Mouse (Mus musculus) forebrain, embryonic 16.5 days (tissue): ENCODE measurements around the gene Ralgapa2. TPM values are rescaled to one million over a fixed set of nuclear protein-coding genes. Genes with fewer than 3 reads are reported as not detected.

ENCODE experiments used
- ATAC-seq: fragments of 200-750 bp; cut with Nextera tagmentation; 2 replicates; pipeline ENCODE4 v1.8.0; 2017; ENCODE audit warnings: mild to moderate bottlenecking, moderate library complexity
- H3K27ac ChIP-seq: fragments of 300-500 bp; sonication (generic); 2 replicates; pipeline ENCODE4 v1.5.1; 2014; ENCODE audit warnings: low read length, control low read depth
- H3K27me3 ChIP-seq: fragments of 300-500 bp; sonication (generic); replicated peaks from 2 replicates; pipeline ENCODE4 v1.6.1; 2014; ENCODE audit warnings: low read length; ENCODE audit not compliant: control insufficient read depth, insufficient read depth
- H3K36me3 ChIP-seq: fragments of 300-500 bp; sonication (generic); 2 replicates; pipeline ENCODE4 v1.6.1; 2014; ENCODE audit not compliant: control insufficient read depth, insufficient read depth
- H3K4me1 ChIP-seq: fragments of 300-500 bp; sonication (generic); replicated peaks from 2 replicates; pipeline ENCODE4 v1.6.1; 2014; ENCODE audit warnings: low read length; ENCODE audit not compliant: control insufficient read depth, insufficient read depth
- H3K4me2 ChIP-seq: fragments of 300-500 bp; sonication (generic); 2 replicates; pipeline ENCODE4 v1.6.1; 2014; ENCODE audit warnings: mild to moderate bottlenecking, low read length, control low read depth
- H3K4me3 ChIP-seq: fragments of 300-500 bp; sonication (generic); replicated peaks from 2 replicates; pipeline ENCODE4 v1.5.1; 2014; ENCODE audit warnings: mild to moderate bottlenecking, low read length, control low read depth
- H3K9ac ChIP-seq: fragments of 300-500 bp; sonication (generic); replicated peaks from 2 replicates; pipeline ENCODE4 v1.6.1; 2014; ENCODE audit warnings: low read depth, low read length, control low read depth
- H3K9me3 ChIP-seq: fragments of 300-500 bp; sonication (generic); 2 replicates; pipeline ENCODE4 v1.6.1; 2016; ENCODE audit warnings: low read length; ENCODE audit not compliant: control insufficient read depth
- WGBS: fragments of 180-500 bp; shearing (Covaris S2); extraction: QIAGEN DNeasy Blood & Tissue Kit; methylation state at CpG from one replicate; pipeline ENCODE4 v1.1.7; 2014; 5-methylcytosine and 5-hydroxymethylcytosine counted together
- polyA plus RNA-seq: library from polyadenylated mRNA; unstranded; fragments of >200 nt; fragmentation: Nextera tagmentation; extraction: Ambion mirVana; gene quantifications from 2 replicates; pipeline ENCODE4 v1.2.1, GENCODE M21; 2015

Gene Ralgapa2
- polyA plus RNA-seq, 1 experiment from 2014 or later, result 14.0 TPM

GRCm38 (mm10) chr2:146257609-146258008 is 254.5 kb downstream of the Ralgapa2 start:
- ATAC-seq, result no peak
- no peak overlapping the region for H3K4me2 ChIP-seq
- no peaks in the 10 kb centered on the region for H3K36me3 ChIP-seq
- no peaks in the 10 kb centered on the region for H3K9me3 ChIP-seq
- 0 out of 2 replicates have a peak overlapping the region, but pooled peaks have one; percentile 46 for H3K27ac ChIP-seq
- H3K27me3 ChIP-seq, result no peaks in the 10 kb centered on the region
- no peak overlapping the region for H3K4me3 ChIP-seq
- no peak overlapping the region for H3K9ac ChIP-seq
- H3K4me1 ChIP-seq, result peaks cover 55% of the 10 kb centered on the region
- 69% methylated on average over 3 of the region's 3 CpGs for WGBS

GRCm38 (mm10) chr2:146257037-146257436 is 255.1 kb downstream of the Ralgapa2 start:
- Histone ChIP-seq H3K4me2 (no peak overlapping the region), H3K9me3 (no peaks in the 10 kb centered on the region), H3K4me3 (no peak overlapping the region), H3K9ac (no peak overlapping the region), H3K27me3 (no peaks in the 10 kb centered on the region), H3K27ac (peak overlapping the region; percentile 75), H3K36me3 (no peaks in the 10 kb centered on the region), H3K4me1 (peaks cover 49% of the 10 kb centered on the region)
- 7% methylated on average over 3 of the region's 3 CpGs for WGBS
- peak; percentile 51 for ATAC-seq

DNA sequence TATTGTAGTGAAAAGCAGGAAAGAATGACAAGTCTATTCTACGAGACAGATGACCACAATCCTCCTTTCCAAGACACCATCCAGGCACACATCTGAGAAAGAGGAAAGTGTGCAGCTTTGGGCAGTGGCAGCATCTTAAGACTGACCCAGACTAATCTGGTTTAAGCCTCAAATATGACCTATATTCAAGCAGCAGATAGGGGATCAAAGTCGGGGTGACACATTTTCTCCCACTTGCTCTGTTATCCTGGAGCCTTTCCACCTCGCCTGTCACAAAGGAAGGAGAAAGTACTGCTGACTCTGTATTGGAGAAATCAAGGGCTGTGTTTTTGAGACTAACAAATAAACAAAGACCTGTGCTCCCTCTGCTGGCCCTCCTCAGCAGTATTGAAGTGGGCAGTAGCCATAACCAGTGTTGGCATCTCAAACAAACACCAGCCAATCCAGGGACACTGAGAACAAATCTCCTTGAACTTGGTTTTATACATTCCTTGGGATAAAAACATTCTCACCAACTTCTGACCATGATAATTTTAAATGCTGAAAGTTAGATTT is 255.7 kb downstream of the Ralgapa2 start:
- Histone ChIP-seq H3K27me3 (no peaks in the 10 kb centered on the region), H3K4me3 (no peak overlapping the region), H3K27ac (peak overlapping the region; percentile 75), H3K36me3 (no peaks in the 10 kb centered on the region), H3K4me2 (no peak overlapping the region), H3K4me1 (peaks cover 43% of the 10 kb centered on the region), H3K9me3 (no peaks in the 10 kb centered on the region), H3K9ac (no peak overlapping the region)
- WGBS, result 29% methylated on average over 3 of the region's 3 CpGs
- peak; percentile 53; the same call in 1 of the 2 replicates for ATAC-seq

- H3K36me3 ChIP-seq, result no peaks in the 10 kb centered on the region
- no peak overlapping the region for H3K4me2 ChIP-seq
- H3K9me3 ChIP-seq, result no peaks in the 10 kb centered on the region
- H3K9ac ChIP-seq, result no peak overlapping the region
- H3K27ac ChIP-seq, result no peak overlapping the region; the same call in 1 of the 2 replicates
- H3K27me3 ChIP-seq, result no peaks in the 10 kb centered on the region
- H3K4me3 ChIP-seq, result no peak overlapping the region
- ATAC-seq, result no peak
- peaks cover 36% of the 10 kb centered on the region for H3K4me1 ChIP-seq
These were observed 256.5 kb downstream of the Ralgapa2 start for GRCm38 (mm10) chr2:146255636-146256035.

GRCm38 (mm10) chr2:146254387-146254786 is 257.8 kb downstream of the Ralgapa2 start:
- WGBS, result 82% methylated on average over 1 of the region's 1 CpGs
- H3K4me1 ChIP-seq, result peaks cover 25% of the 10 kb centered on the region
- no peaks in the 10 kb centered on the region for H3K9me3 ChIP-seq
- ATAC-seq, result no peak
- no peak overlapping the region for H3K9ac ChIP-seq
- H3K27me3 ChIP-seq, result no peaks in the 10 kb centered on the region
- H3K27ac ChIP-seq, result no peak overlapping the region
- H3K4me3 ChIP-seq, result no peak overlapping the region
- H3K36me3 ChIP-seq, result no peaks in the 10 kb centered on the region
- H3K4me2 ChIP-seq, result no peak overlapping the region

DNA sequence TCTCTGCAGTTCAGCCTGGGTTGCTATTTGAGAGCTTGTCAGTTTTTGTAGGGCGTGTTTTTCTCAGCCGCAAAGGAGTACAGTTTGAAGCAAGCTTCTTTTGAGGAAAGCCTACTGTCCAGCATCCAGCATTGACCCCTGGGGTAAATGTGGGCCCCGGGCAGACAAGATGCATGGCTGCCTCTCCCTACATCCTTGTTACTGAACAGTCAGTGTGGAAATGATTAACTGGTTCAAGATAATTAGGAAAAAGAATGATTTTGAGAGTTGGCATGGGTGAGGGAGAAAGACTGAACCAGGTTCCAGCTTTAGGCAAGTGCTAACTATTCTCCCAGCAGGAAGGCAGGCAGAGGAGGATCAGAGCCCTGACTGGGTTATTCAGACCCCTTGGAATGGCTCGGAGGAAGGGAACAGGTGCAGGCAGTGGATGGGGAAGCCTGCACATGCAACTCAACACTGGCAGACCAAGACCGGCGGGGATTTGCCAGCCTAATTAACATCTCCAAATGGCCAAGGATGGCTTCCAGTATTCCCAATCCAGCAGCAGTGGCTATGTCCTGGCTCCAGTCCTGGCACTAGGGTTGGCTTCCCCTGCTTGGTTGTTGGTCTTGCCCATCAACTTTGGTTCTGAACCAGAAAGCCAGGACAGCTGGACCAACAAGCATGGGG is 261.8 kb downstream of the Ralgapa2 start:
- Histone ChIP-seq H3K27me3 (no peaks in the 10 kb centered on the region), H3K4me3 (no peak overlapping the region), H3K4me2 (no peak overlapping the region), H3K27ac (0 out of 2 replicates have a peak overlapping the region, but pooled peaks have one; percentile 29), H3K36me3 (no peaks in the 10 kb centered on the region), H3K9ac (no peak overlapping the region), H3K9me3 (no peaks in the 10 kb centered on the region), H3K4me1 (no peaks in the 10 kb centered on the region)
- WGBS, result 56% methylated on average over 6 of the region's 6 CpGs
- peak; percentile 85 for ATAC-seq

- no peaks in the 10 kb centered on the region for H3K4me1 ChIP-seq
- no peaks in the 10 kb centered on the region for H3K9me3 ChIP-seq
- H3K4me3 ChIP-seq, result no peak overlapping the region
- no peaks in the 10 kb centered on the region for H3K36me3 ChIP-seq
- peak; percentile 69 for ATAC-seq
- H3K27me3 ChIP-seq, result no peaks in the 10 kb centered on the region
- H3K27ac ChIP-seq, result no peak overlapping the region
- no peak overlapping the region for H3K9ac ChIP-seq
- WGBS, result 62% methylated on average over 7 of the region's 7 CpGs
- no peak overlapping the region for H3K4me2 ChIP-seq
These were observed 263.1 kb downstream of the Ralgapa2 start for GRCm38 (mm10) chr2:146249033-146249432.

- Histone ChIP-seq H3K4me3 (no peak overlapping the region), H3K27ac (no peak overlapping the region), H3K9me3 (no peaks in the 10 kb centered on the region), H3K27me3 (no peaks in the 10 kb centered on the region), H3K4me1 (no peaks in the 10 kb centered on the region), H3K9ac (no peak overlapping the region), H3K4me2 (no peak overlapping the region), H3K36me3 (no peaks in the 10 kb centered on the region)
- 55% methylated on average over 6 of the region's 6 CpGs for WGBS
- ATAC-seq, result no peak
These were observed 264.6 kb downstream of the Ralgapa2 start for GRCm38 (mm10) chr2:146247576-146247975.

DNA sequence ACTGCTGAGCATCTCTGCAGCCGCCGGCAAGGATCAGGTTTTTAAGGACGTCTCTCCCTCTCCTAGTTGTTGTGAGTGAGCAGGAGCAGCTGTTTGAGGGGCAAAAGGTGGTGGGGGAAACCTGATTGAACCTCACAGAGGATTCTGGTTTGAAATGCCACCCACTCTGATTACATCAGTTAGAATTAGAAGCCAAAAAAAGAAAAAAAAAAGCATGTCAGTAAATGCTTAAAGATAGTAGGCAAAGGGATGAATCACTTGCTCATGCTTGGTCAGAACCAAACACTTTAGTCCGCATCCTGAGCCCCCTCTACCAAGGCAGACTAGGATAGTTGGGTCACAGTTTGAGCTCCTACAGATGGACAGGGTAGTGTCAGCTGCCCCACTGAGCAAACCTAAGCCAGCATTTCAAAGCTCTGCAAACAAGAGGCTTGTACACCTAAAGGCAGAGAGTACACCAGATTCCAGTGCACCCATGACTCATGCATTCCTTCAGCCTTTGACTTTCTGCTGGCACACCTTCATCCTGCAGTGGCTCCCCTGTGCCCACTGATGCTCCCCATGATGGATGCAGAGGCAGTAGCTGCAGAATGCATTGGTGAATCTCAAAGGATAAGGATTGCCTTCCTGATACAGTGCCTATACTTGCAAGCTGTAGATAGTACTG is 265.6 kb downstream of the Ralgapa2 start:
- WGBS, result 83% methylated on average over 4 of the region's 4 CpGs
- H3K4me1 ChIP-seq, result no peaks in the 10 kb centered on the region
- no peak overlapping the region for H3K4me3 ChIP-seq
- no peaks in the 10 kb centered on the region for H3K27me3 ChIP-seq
- no peak for ATAC-seq
- H3K9me3 ChIP-seq, result no peaks in the 10 kb centered on the region
- H3K27ac ChIP-seq, result no peak overlapping the region
- H3K4me2 ChIP-seq, result no peak overlapping the region
- H3K9ac ChIP-seq, result no peak overlapping the region
- no peaks in the 10 kb centered on the region for H3K36me3 ChIP-seq
